Mouse (Mus musculus) CH12.LX (cell line): ENCODE data around the gene Slc12a7. TPM values are rescaled to one million over a fixed set of nuclear protein-coding genes. Genes with fewer than 3 reads are reported as not detected.

Experiments used
- DNase-seq: peaks from one replicate; pipeline ENCODE4 v3.0.0-alpha.2; 2013; ENCODE audit errors: extremely low read depth
- H3K27ac ChIP-seq: 2 replicates; pipeline ENCODE4 v1.5.1; 2012; ENCODE audit warnings: low read depth, mild to moderate bottlenecking, control low read depth, moderate library complexity; ENCODE audit not compliant: insufficient read depth
- H3K27me3 ChIP-seq: replicated peaks from 2 replicates; pipeline ENCODE3; 2012; ENCODE audit warnings: inconsistent platforms
- H3K36me3 ChIP-seq, 2 experiments: replicated peaks in 1 of 2; 2 replicates each; pipeline versions ENCODE3 to v1.6.1; 2012; ENCODE audit warnings: inconsistent platforms in 1 of 2, low read length in 1 of 2, mild to moderate bottlenecking in 1 of 2, mixed read lengths in 1 of 2, moderate library complexity in 1 of 2; ENCODE audit not compliant: control insufficient read depth in 1 of 2, insufficient read depth in 1 of 2
- H3K4me1 ChIP-seq, 2 experiments: 2 replicates each; pipeline ENCODE4 v1.6.1; 2012; ENCODE audit warnings: inconsistent platforms in 1 of 2, moderate library complexity in 1 of 2; ENCODE audit not compliant: insufficient read depth in 2 of 2, control insufficient read depth in 1 of 2
- H3K4me2 ChIP-seq: 2 replicates; pipeline ENCODE4 v1.6.1; 2012; ENCODE audit warnings: low read depth, mild to moderate bottlenecking, control low read depth; ENCODE audit not compliant: poor library complexity, insufficient read depth, severe bottlenecking
- H3K4me3 ChIP-seq, 3 experiments: fragments of 150-350 bp in 1 of 3; sonication (generic) in 1 of 3; replicated peaks in 1 of 3; 2 replicates each; pipeline versions ENCODE3 to v1.5.1; 2011 to 2012; ENCODE audit warnings: low read depth in 2 of 3, low read length in 2 of 3, mild to moderate bottlenecking in 2 of 3, moderate library complexity in 2 of 3, control low read depth in 1 of 3, improper control_type of control experiment in 1 of 3, inconsistent platforms in 1 of 3, mixed read lengths in 1 of 3; ENCODE audit not compliant: poor library complexity in 1 of 3
- H3K79me2 ChIP-seq: replicated peaks from 2 replicates; pipeline ENCODE4 v1.6.1; 2012; ENCODE audit warnings: mild to moderate bottlenecking, moderate library complexity; ENCODE audit not compliant: control insufficient read depth, poor library complexity, insufficient read depth, severe bottlenecking; ENCODE audit errors: extremely low read depth
- H3K9ac ChIP-seq: 2 replicates; pipeline ENCODE4 v1.6.1; 2012; ENCODE audit warnings: low read depth, mild to moderate bottlenecking, control low read depth, moderate library complexity; ENCODE audit not compliant: insufficient read depth
- H3K9me3 ChIP-seq: replicated peaks from 2 replicates; pipeline ENCODE3; 2012; ENCODE audit warnings: low read length, inconsistent platforms, mixed read lengths
- BHLHE40 ChIP-seq: IDR thresholded peaks from 2 replicates; pipeline ENCODE4 v1.6.1; 2011; ENCODE audit warnings: mild to moderate bottlenecking, low read depth, low read length, improper control_type of control experiment
- CHD1 ChIP-seq: IDR thresholded peaks from 2 replicates; pipeline ENCODE4 v1.6.1; 2012; ENCODE audit warnings: low read depth, low read length, improper control_type of control experiment, inconsistent platforms
- CTCF ChIP-seq, 2 experiments: IDR thresholded peaks in 1 of 2; conservative IDR thresholded peaks in 1 of 2; 2 replicates each; pipeline ENCODE4 v1.5.1; 2011 to 2012; ENCODE audit warnings: low read depth in 2 of 2, low read length in 2 of 2, improper control_type of control experiment in 1 of 2, inconsistent platforms in 1 of 2, mild to moderate bottlenecking in 1 of 2, moderate library complexity in 1 of 2
- ELF1 ChIP-seq: IDR thresholded peaks from 2 replicates; pipeline ENCODE4 v1.6.1; 2014; ENCODE audit warnings: low read depth, mild to moderate bottlenecking, inconsistent platforms, low read length, improper control_type of control experiment
- EP300 ChIP-seq: IDR thresholded peaks from 2 replicates; pipeline ENCODE4 v1.6.1; 2011; ENCODE audit warnings: low read length, improper control_type of control experiment
- ETS1 ChIP-seq: conservative IDR thresholded peaks from 2 replicates; pipeline ENCODE4 v1.6.1; 2012; ENCODE audit warnings: low read depth, mild to moderate bottlenecking, inconsistent platforms, low read length, improper control_type of control experiment, moderate library complexity
- GABPA ChIP-seq: IDR thresholded peaks from 2 replicates; pipeline ENCODE4 v1.6.1; 2012; ENCODE audit warnings: low read depth, low read length, improper control_type of control experiment, inconsistent platforms; ENCODE audit not compliant: insufficient replicate concordance
- HCFC1 ChIP-seq: IDR thresholded peaks from 2 replicates; pipeline ENCODE4 v1.6.1; 2012; ENCODE audit warnings: low read depth, mild to moderate bottlenecking, inconsistent platforms, low read length, improper control_type of control experiment
- JUN ChIP-seq: IDR thresholded peaks from 2 replicates; pipeline ENCODE4 v1.6.1; 2011; ENCODE audit warnings: low read depth, mild to moderate bottlenecking, low read length, improper control_type of control experiment, moderate library complexity; ENCODE audit not compliant: insufficient read depth
- KAT2A ChIP-seq: IDR thresholded peaks from 2 replicates; pipeline ENCODE4 v1.6.1; 2012; ENCODE audit warnings: low read length, improper control_type of control experiment, inconsistent platforms; ENCODE audit not compliant: insufficient replicate concordance
- MAX ChIP-seq: IDR thresholded peaks from 2 replicates; pipeline ENCODE4 v1.6.1; 2011; ENCODE audit warnings: low read length, improper control_type of control experiment
- MAZ ChIP-seq: IDR thresholded peaks from 2 replicates; pipeline ENCODE4 v1.6.1; 2012; ENCODE audit warnings: low read depth, mild to moderate bottlenecking, inconsistent platforms, low read length, improper control_type of control experiment, moderate library complexity
- MXI1 ChIP-seq: IDR thresholded peaks from 2 replicates; pipeline ENCODE4 v1.6.1; 2011; ENCODE audit warnings: mild to moderate bottlenecking, low read depth, low read length, improper control_type of control experiment
- MYC ChIP-seq: IDR thresholded peaks from 2 replicates; pipeline ENCODE4 v1.6.1; 2011; ENCODE audit warnings: low read depth, mild to moderate bottlenecking, improper control_type of control experiment, low read length
- NELFE ChIP-seq: IDR thresholded peaks from 2 replicates; pipeline ENCODE4 v1.6.1; 2011; ENCODE audit warnings: low read depth, low read length, improper control_type of control experiment
- TBP ChIP-seq: conservative IDR thresholded peaks from 2 replicates; pipeline ENCODE4 v1.6.1; 2011; ENCODE audit warnings: low read depth, low read length, improper control_type of control experiment
- TCF12 ChIP-seq: IDR thresholded peaks from 2 replicates; pipeline ENCODE4 v1.6.1; 2014; ENCODE audit warnings: low read depth, mild to moderate bottlenecking, inconsistent platforms, low read length, improper control_type of control experiment
- UBTF ChIP-seq: IDR thresholded peaks from 2 replicates; pipeline ENCODE4 v1.6.1; 2012; ENCODE audit warnings: low read depth, mild to moderate bottlenecking, inconsistent platforms, low read length, improper control_type of control experiment, moderate library complexity
- ZKSCAN1 ChIP-seq: IDR thresholded peaks from 2 replicates; pipeline ENCODE4 v1.6.1; 2012; ENCODE audit warnings: low read depth, inconsistent platforms, low read length, improper control_type of control experiment, borderline replicate concordance
- ZMIZ1 ChIP-seq: IDR thresholded peaks from 2 replicates; pipeline ENCODE4 v1.6.1; 2012; ENCODE audit warnings: low read depth, mild to moderate bottlenecking, inconsistent platforms, low read length, improper control_type of control experiment
- ZNF384 ChIP-seq: IDR thresholded peaks from 2 replicates; pipeline ENCODE4 v1.6.1; 2012; ENCODE audit warnings: low read depth, low read length, improper control_type of control experiment, inconsistent platforms
- dilution Hi-C: fragments of 300-500 bp; cut with MboI; formaldehyde crosslinking; loops from 2 replicates; pipeline ENCODE4 v1.14.3; 2020; ENCODE audit warnings: low sequenced_read_pairs; ENCODE audit not compliant: extremely low pct_unique_long_range_greater_than_20kb, extremely low pct_ligation_motif_present
- in situ Hi-C: fragments of 300-500 bp; cut with MboI; formaldehyde crosslinking; loops from 3 replicates; pipeline ENCODE4 v1.14.3; 2019; ENCODE audit warnings: low sequenced_read_pairs, low pct_ligation_motif_present, low pct_unique_long_range_greater_than_20kb, mixed read lengths
- polyA plus RNA-seq: library from polyadenylated mRNA; unstranded; fragments of >175 nt; gene quantifications from 2 replicates; pipeline ENCODE4 v1.2.1, GENCODE M21; 2012; ENCODE audit warnings: low read depth; ENCODE audit not compliant: insufficient read length
- total RNA-seq, 2 experiments: library from RNA; depleted of rRNA; stranded (reverse); fragments of 300-350 nt in 1 of 2; fragments of >200 nt in 1 of 2; gene quantifications; 2 replicates each; pipeline ENCODE4 v1.2.3; 2012 to 2014

Gene Slc12a7
- total and polyA plus RNA-seq, 3 experiments: 1.0 to 5.8 (median 2.5) TPM

GRCm38 (mm10) chr13:73839740-73840139 is 106.8 kb downstream of the Slc12a7 start:
- Histone ChIP-seq H3K79me2 (no peaks in the 10 kb centered on the region), H3K27me3 (peaks cover 69% of the 10 kb centered on the region), H3K4me3 (no peak overlapping the region), H3K27ac (no peak overlapping the region), H3K4me2 (no peak overlapping the region)
- TF ChIP-seq UBTF: no peak
- no peak for TF ChIP-seq EP300
- no peak for TF ChIP-seq MAZ
- no peak for TF ChIP-seq TCF12
- TF ChIP-seq ZMIZ1: no peak
- TF ChIP-seq, all 38 proteins: peak for 0
- in situ Hi-C loops: no loop called here
- DNase-seq: no peak
- H3K9ac ChIP-seq: no peak overlapping the region
- dilution Hi-C loops: no loop called here
- H3K36me3 ChIP-seq: no peaks in the 10 kb centered on the region
- H3K9me3 ChIP-seq: no peaks in the 10 kb centered on the region
- peaks cover 0 to 3% of the 10 kb centered on the region in 2 experiments; a peak in 2 of 4 replicates for H3K4me1 ChIP-seq

GRCm38 (mm10) chr13:73842696-73843095 is 109.8 kb downstream of the Slc12a7 start:
- TF ChIP-seq ETS1 (no peak), ZNF384 (no peak), KAT2A (no peak), EP300 (no peak), NELFE (no peak), CHD1 (no peak)
- in situ Hi-C loops: no loop called here

GRCm38 (mm10) chr13:73846589-73847464 is 113.9 kb downstream of the Slc12a7 start:
- Histone ChIP-seq H3K36me3 (no peaks in the 10 kb centered on the region), H3K9ac (no peak overlapping the region), H3K27ac (no peak overlapping the region), H3K27me3 (peaks cover 42% of the 10 kb centered on the region), H3K79me2 (no peaks in the 10 kb centered on the region), H3K4me1 (no peaks in the 10 kb centered on the region), H3K9me3 (peaks cover 3% of the 10 kb centered on the region), H3K4me2 (0 out of 2 replicates have a peak overlapping the region, but pooled peaks have one; percentile 6), H3K4me3 (no peak overlapping the region)
- dilution Hi-C loops (no loop called here), in situ Hi-C loops (no loop called here)
- DNase-seq: no peak
- TF ChIP-seq CTCF (conservative IDR thresholded peaks at IDR 0.05 in 1 of 2, IDR thresholded peaks at IDR 0.05 in 1 of 2; ENCODE audit: low read depth in 2 of 2, low read length in 2 of 2) (no peak), BHLHE40 (no peak), EP300 (no peak), MXI1 (no peak), MAX (no peak), ZKSCAN1 (no peak), ETS1 (no peak), TCF12 (no peak), HCFC1 (no peak), GABPA (no peak), TBP (no peak), CHD1 (no peak), ELF1 (no peak), JUN (no peak), MYC (no peak)

More at GRCm38 (mm10) chr13:73842696-73843095, 109.8 kb downstream of the Slc12a7 start:
- no peaks in the 10 kb centered on the region for H3K79me2 ChIP-seq
- no peaks in the 10 kb centered on the region for H3K36me3 ChIP-seq
- H3K9ac ChIP-seq: no peak overlapping the region
- H3K4me1 ChIP-seq: no peaks in the 10 kb centered on the region
- DNase-seq: no peak
- no peak overlapping the region for H3K27ac ChIP-seq
- no peak overlapping the region for H3K4me2 ChIP-seq
- peaks cover 3% of the 10 kb centered on the region for H3K9me3 ChIP-seq
- H3K4me3 ChIP-seq: no peak overlapping the region
- dilution Hi-C loops: no loop called here
- peaks cover 62% of the 10 kb centered on the region for H3K27me3 ChIP-seq
